Mouse (Mus musculus) thymus, adult 2 months (tissue): ENCODE data around the gene Stk11.

Experiments used
- CTCF ChIP-seq: fragments of 200-500 bp; IDR thresholded peaks from 2 replicates; pipeline ENCODE4 v1.5.1; 2012; ENCODE audit warnings: mild to moderate bottlenecking, control low read depth, low read length, moderate library complexity, borderline replicate concordance; ENCODE audit not compliant: control insufficient read depth, poor library complexity, insufficient read depth; ENCODE audit errors: extremely low read depth
- POLR2A ChIP-seq: fragments of 200-500 bp; IDR thresholded peaks from 2 replicates; pipeline ENCODE4 v1.6.1; 2012; ENCODE audit warnings: mild to moderate bottlenecking, low read length, control low read depth, moderate library complexity; ENCODE audit not compliant: control insufficient read depth, poor library complexity, insufficient read depth; ENCODE audit errors: extremely low read depth

GRCm38 (mm10) chr10:80114341-80115284, 990 bp upstream of the Stk11 start:
- TF ChIP-seq CTCF, result peak; percentile 76; the same call in 1 of the 2 replicates
- TF ChIP-seq POLR2A, result no peak
